Mouse (Mus musculus): ENCODE measurements at regions not wholly inside any gene's neighbourhood (a gene's known extent, or its start where the extent isn't known, plus 50 kb on each side); places are given as distances from the start of the nearest gene placed in this dataset.

GRCm38 (mm10) chr14:71776990-71777525 is 714.6 kb downstream of the Gm9195 start:
- H3K9ac ChIP-seq (ENCODE audit: insufficient read depth, low read depth): no peak overlapping the region
- H3K4me3 ChIP-seq (replicated peaks in 1 of 3; ENCODE audit: low read depth in 2 of 3, low read length in 2 of 3, poor library complexity in 1 of 3): no peak overlapping the region
- dilution Hi-C loops (cut with MboI; ENCODE audit: extremely low pct_ligation_motif_present, extremely low pct_unique_long_range_greater_than_20kb, low sequenced_read_pairs) (no loop called here), in situ Hi-C loops (cut with MboI; ENCODE audit: low pct_ligation_motif_present, low pct_unique_long_range_greater_than_20kb, low sequenced_read_pairs) (no loop called here)
- no peaks in the 10 kb centered on the region for H3K4me1 ChIP-seq (ENCODE audit: control insufficient read depth in 1 of 2, insufficient read depth in 2 of 2)
- H3K4me2 ChIP-seq (ENCODE audit: insufficient read depth, low read depth, poor library complexity, severe bottlenecking): no peak overlapping the region
- TF ChIP-seq ELF1 (IDR thresholded peaks at IDR 0.05; ENCODE audit: low read depth, low read length) (no peak), NELFE (IDR thresholded peaks at IDR 0.05; ENCODE audit: low read depth, low read length) (no peak), SMC3 (IDR thresholded peaks at IDR 0.05; ENCODE audit: low read depth, low read length) (no peak), POLR2AphosphoS2 (IDR thresholded peaks at IDR 0.05; ENCODE audit: low read depth, low read length) (no peak), ZKSCAN1 (IDR thresholded peaks at IDR 0.05; ENCODE audit: borderline replicate concordance, low read depth, low read length) (no peak), BHLHE40 (IDR thresholded peaks at IDR 0.05; ENCODE audit: low read depth, low read length) (no peak), USF1 (IDR thresholded peaks at IDR 0.05; ENCODE audit: low read depth, low read length) (no peak), TCF12 (IDR thresholded peaks at IDR 0.05; ENCODE audit: low read depth, low read length) (no peak), UBTF (IDR thresholded peaks at IDR 0.05; ENCODE audit: low read depth, low read length) (no peak), USF2 (conservative IDR thresholded peaks at IDR 0.05; ENCODE audit: low read depth, low read length) (no peak), NRF1 (IDR thresholded peaks at IDR 0.05; ENCODE audit: low read depth, low read length) (no peak), TBP (conservative IDR thresholded peaks at IDR 0.05; ENCODE audit: low read depth, low read length) (no peak), MAFK (IDR thresholded peaks at IDR 0.05; ENCODE audit: insufficient replicate concordance, low read length) (no peak), CHD1 (IDR thresholded peaks at IDR 0.05; ENCODE audit: low read depth, low read length) (no peak)
- H3K27me3 ChIP-seq (replicated peaks): peaks cover 63% of the 10 kb centered on the region
- H3K27ac ChIP-seq (ENCODE audit: insufficient read depth, low read depth): no peak overlapping the region
- H3K36me3 ChIP-seq (replicated peaks in 1 of 2; ENCODE audit: control insufficient read depth in 1 of 2, insufficient read depth in 1 of 2, low read length in 1 of 2): no peaks in the 10 kb centered on the region
- no peaks in the 10 kb centered on the region for H3K79me2 ChIP-seq (replicated peaks; ENCODE audit: control insufficient read depth, extremely low read depth, insufficient read depth, poor library complexity, severe bottlenecking)
- H3K9me3 ChIP-seq (replicated peaks; ENCODE audit: low read length): no peaks in the 10 kb centered on the region
- DNase-seq (ENCODE audit: extremely low read depth): no peak

GRCm38 (mm10) chr14:71766856-71767255 is 724.8 kb downstream of the Gm9195 start:
- Histone ChIP-seq H3K27me3 (replicated peaks) (peaks cover 27% of the 10 kb centered on the region), H3K4me1 (ENCODE audit: control insufficient read depth in 1 of 2, insufficient read depth in 2 of 2) (no peaks in the 10 kb centered on the region), H3K9me3 (replicated peaks; ENCODE audit: low read length) (no peaks in the 10 kb centered on the region), H3K9ac (ENCODE audit: insufficient read depth, low read depth) (no peak overlapping the region), H3K4me2 (ENCODE audit: insufficient read depth, low read depth, poor library complexity, severe bottlenecking) (no peak overlapping the region), H3K27ac (ENCODE audit: insufficient read depth, low read depth) (no peak overlapping the region), H3K79me2 (replicated peaks; ENCODE audit: control insufficient read depth, extremely low read depth, insufficient read depth, poor library complexity, severe bottlenecking) (no peaks in the 10 kb centered on the region), H3K36me3 (replicated peaks in 1 of 2; ENCODE audit: control insufficient read depth in 1 of 2, insufficient read depth in 1 of 2, low read length in 1 of 2) (no peaks in the 10 kb centered on the region), H3K4me3 (replicated peaks in 1 of 3; ENCODE audit: low read depth in 2 of 3, low read length in 2 of 3, poor library complexity in 1 of 3) (no peak overlapping the region)
- TF ChIP-seq KAT2A (IDR thresholded peaks at IDR 0.05; ENCODE audit: insufficient replicate concordance, low read length): no peak
- TF ChIP-seq NRF1 (IDR thresholded peaks at IDR 0.05; ENCODE audit: low read depth, low read length): no peak
- no peak for TF ChIP-seq JUND (conservative IDR thresholded peaks at IDR 0.05; ENCODE audit: low read depth, low read length)
- TF ChIP-seq GABPA (IDR thresholded peaks at IDR 0.05; ENCODE audit: insufficient replicate concordance, low read depth, low read length): no peak
- TF ChIP-seq MAFK (IDR thresholded peaks at IDR 0.05; ENCODE audit: insufficient replicate concordance, low read length): no peak
- no peak for TF ChIP-seq ZNF384 (IDR thresholded peaks at IDR 0.05; ENCODE audit: low read depth, low read length)
- no peak for TF ChIP-seq IRF4 (IDR thresholded peaks at IDR 0.05; ENCODE audit: low read depth, low read length)
- TF ChIP-seq NELFE (IDR thresholded peaks at IDR 0.05; ENCODE audit: low read depth, low read length): no peak
- TF ChIP-seq POLR2AphosphoS2 (IDR thresholded peaks at IDR 0.05; ENCODE audit: low read depth, low read length): no peak
- TF ChIP-seq JUN (IDR thresholded peaks at IDR 0.05; ENCODE audit: insufficient read depth, low read depth, low read length): no peak
- TF ChIP-seq MAX (IDR thresholded peaks at IDR 0.05; ENCODE audit: low read length): no peak
- TF ChIP-seq MXI1 (IDR thresholded peaks at IDR 0.05; ENCODE audit: low read depth, low read length): no peak
- TF ChIP-seq RCOR1 (conservative IDR thresholded peaks at IDR 0.05; ENCODE audit: low read depth, low read length): no peak
- TF ChIP-seq E2F4 (IDR thresholded peaks at IDR 0.05; ENCODE audit: insufficient replicate concordance, low read depth, low read length): no peak
- TF ChIP-seq USF2 (conservative IDR thresholded peaks at IDR 0.05; ENCODE audit: low read depth, low read length): no peak
- TF ChIP-seq CTCF (conservative IDR thresholded peaks at IDR 0.05 in 1 of 2, IDR thresholded peaks at IDR 0.05 in 1 of 2; ENCODE audit: low read depth in 2 of 2, low read length in 2 of 2): no peak
- no peak for TF ChIP-seq POLR2A (IDR thresholded peaks at IDR 0.05; ENCODE audit: low read depth, low read length)
- no peak for DNase-seq (ENCODE audit: extremely low read depth)
- in situ Hi-C loops (cut with MboI; ENCODE audit: low pct_ligation_motif_present, low pct_unique_long_range_greater_than_20kb, low sequenced_read_pairs) (no loop called here), dilution Hi-C loops (cut with MboI; ENCODE audit: extremely low pct_ligation_motif_present, extremely low pct_unique_long_range_greater_than_20kb, low sequenced_read_pairs) (no loop called here)
